16 mouse cellular contexts compared by ENCODE assay signal in the genomic region with DNA sequence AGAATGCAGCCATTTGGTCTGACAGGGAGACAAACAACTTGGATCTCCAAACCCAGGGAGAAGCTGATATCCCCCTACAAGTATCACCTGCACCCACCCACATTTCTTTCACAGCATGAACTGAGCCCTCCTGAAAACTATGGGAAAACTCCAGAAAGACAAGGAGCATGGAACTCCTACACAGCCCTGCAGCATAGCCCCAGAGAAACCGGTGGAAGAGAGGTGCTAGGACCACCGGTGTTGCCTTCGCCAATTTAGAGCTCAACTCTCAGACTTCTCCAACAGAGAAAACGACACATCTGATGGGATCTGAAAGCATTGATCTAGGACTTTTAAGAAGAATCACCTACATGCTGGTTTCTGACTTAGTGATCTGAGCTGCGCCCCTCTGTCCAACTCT.
DNase-seq lines count a peak whose midpoint lies in the region; ATAC-seq and TF ChIP-seq lines count a peak whose summit lies in the region.
"Had no signal": no experiment of that assay in that cellular context is flagged by ENCODE, and none has a peak within 500 bp of the region (broad histone marks: within the 10 kb centered on the region; RNA-seq: fewer than 3 reads in every experiment).

No protein-coding gene starts in this region.

- no peak for ATAC-seq in heart, embryonic 11.5 days (replicated peaks; ENCODE audit: insufficient number of reproducible peaks, low FRiP score, low TSS enrichment)
- ATAC-seq in midbrain, embryonic 15.5 days (replicated peaks): 0 out of 2 replicates have a peak, but pooled peaks have one; percentile 3
- no peak for ATAC-seq in intestine, postnatal 0 days
- ATAC-seq: activated CD4-positive, CD25-positive, alpha-beta regulatory T cell, adult 4 months; Patski had no signal

- no peak overlapping the region for H3K9ac ChIP-seq in heart, embryonic 11.5 days (ENCODE audit: low read depth, low read length)
- H3K9ac ChIP-seq in midbrain, embryonic 15.5 days: no peak overlapping the region
- no peak overlapping the region for H3K9ac ChIP-seq in intestine, postnatal 0 days (ENCODE audit: low read depth, low read length)
- H3K9ac ChIP-seq: embryonic facial prominence, embryonic 12.5 days; forebrain, embryonic 13.5 days; forebrain, embryonic 15.5 days; forebrain, postnatal 0 days had no signal

- no peak overlapping the region for H3K27ac ChIP-seq in heart, embryonic 11.5 days (ENCODE audit: low read depth, low read length)
- H3K27ac ChIP-seq in midbrain, embryonic 15.5 days: no peak overlapping the region
- no peak overlapping the region for H3K27ac ChIP-seq in midbrain, embryonic 10.5 days (replicated peaks)
- H3K27ac ChIP-seq in limb, embryonic 10.5 days: no peak overlapping the region
- no peak overlapping the region for H3K27ac ChIP-seq in intestine, postnatal 0 days (ENCODE audit: low read depth, low read length)
- H3K27ac ChIP-seq: embryonic facial prominence, embryonic 10.5 days; embryonic facial prominence, embryonic 12.5 days; forebrain, embryonic 13.5 days; forebrain, embryonic 15.5 days had no signal

- H3K4me2 ChIP-seq in heart, embryonic 11.5 days: no peak overlapping the region
- no peak overlapping the region for H3K4me2 ChIP-seq in midbrain, embryonic 15.5 days
- H3K4me2 ChIP-seq in intestine, postnatal 0 days (replicated peaks; ENCODE audit: low read depth): no peak overlapping the region
- H3K4me2 ChIP-seq: embryonic facial prominence, embryonic 12.5 days; forebrain, embryonic 13.5 days; forebrain, embryonic 15.5 days had no signal

- no peaks in the 10 kb centered on the region for H3K9me3 ChIP-seq in heart, embryonic 11.5 days (replicated peaks; ENCODE audit: control insufficient read depth, low read length)
- H3K9me3 ChIP-seq in midbrain, embryonic 15.5 days: no peaks in the 10 kb centered on the region
- H3K9me3 ChIP-seq in midbrain, embryonic 10.5 days (replicated peaks): no peaks in the 10 kb centered on the region
- no peaks in the 10 kb centered on the region for H3K9me3 ChIP-seq in limb, embryonic 10.5 days (replicated peaks)
- H3K9me3 ChIP-seq in intestine, postnatal 0 days (ENCODE audit: control insufficient read depth): no peaks in the 10 kb centered on the region
- H3K9me3 ChIP-seq: embryonic facial prominence, embryonic 12.5 days; forebrain, embryonic 13.5 days; forebrain, embryonic 15.5 days had no signal

- no peak for TF ChIP-seq CTCF in intestine, postnatal 0 days (IDR thresholded peaks at IDR 0.05; ENCODE audit: low read depth)

- 69% methylated on average over 5 of the region's 5 CpGs for WGBS in heart, embryonic 11.5 days (ENCODE audit: insufficient replicate concordance)
- 72% methylated on average over 5 of the region's 5 CpGs for WGBS in midbrain, embryonic 15.5 days
- 79% methylated on average over 5 of the region's 5 CpGs for WGBS in midbrain, embryonic 10.5 days
- 70% methylated on average over 5 of the region's 5 CpGs for WGBS in limb, embryonic 10.5 days
- 79% methylated on average over 5 of the region's 5 CpGs for WGBS in intestine, postnatal 0 days

- H3K27me3 ChIP-seq in heart, embryonic 11.5 days (ENCODE audit: control insufficient read depth, insufficient read depth, low read length): no peaks in the 10 kb centered on the region
- H3K27me3 ChIP-seq in midbrain, embryonic 15.5 days (replicated peaks): no peaks in the 10 kb centered on the region
- H3K27me3 ChIP-seq in midbrain, embryonic 10.5 days (ENCODE audit: low read depth, poor library complexity, severe bottlenecking): 0 out of 2 replicates have a peak, but pooled peaks cover 12% of the 10 kb centered on the region
- H3K27me3 ChIP-seq in limb, embryonic 10.5 days (ENCODE audit: low read depth, poor library complexity, severe bottlenecking): peaks cover 45% of the 10 kb centered on the region
- H3K27me3 ChIP-seq in intestine, postnatal 0 days (replicated peaks; ENCODE audit: control insufficient read depth, insufficient read depth, low read length): no peaks in the 10 kb centered on the region
- H3K27me3 ChIP-seq: embryonic facial prominence, embryonic 12.5 days; forebrain, embryonic 15.5 days had no signal

- no peak overlapping the region for H3K4me3 ChIP-seq in heart, embryonic 11.5 days (ENCODE audit: low read depth, low read length)
- no peak overlapping the region for H3K4me3 ChIP-seq in midbrain, embryonic 15.5 days
- H3K4me3 ChIP-seq in midbrain, embryonic 10.5 days: no peak overlapping the region
- H3K4me3 ChIP-seq in limb, embryonic 10.5 days: no peak overlapping the region
- no peak overlapping the region for H3K4me3 ChIP-seq in intestine, postnatal 0 days (ENCODE audit: low read depth, low read length)
- H3K4me3 ChIP-seq: embryonic facial prominence, embryonic 10.5 days; embryonic facial prominence, embryonic 12.5 days; forebrain, embryonic 13.5 days; forebrain, embryonic 15.5 days had no signal

- H3K36me3 ChIP-seq in heart, embryonic 11.5 days (ENCODE audit: control insufficient read depth, insufficient read depth, low read length): no peaks in the 10 kb centered on the region
- no peaks in the 10 kb centered on the region for H3K36me3 ChIP-seq in midbrain, embryonic 15.5 days (replicated peaks)
- no peaks in the 10 kb centered on the region for H3K36me3 ChIP-seq in midbrain, embryonic 10.5 days
- no peaks in the 10 kb centered on the region for H3K36me3 ChIP-seq in limb, embryonic 10.5 days
- no peaks in the 10 kb centered on the region for H3K36me3 ChIP-seq in intestine, postnatal 0 days (ENCODE audit: control insufficient read depth, insufficient read depth)
- H3K36me3 ChIP-seq: embryonic facial prominence, embryonic 10.5 days; embryonic facial prominence, embryonic 12.5 days; forebrain, embryonic 15.5 days; G1E had no signal

- peaks cover 7% of the 10 kb centered on the region; the same call in 1 of the 2 replicates for H3K4me1 ChIP-seq in heart, embryonic 11.5 days (ENCODE audit: control insufficient read depth, insufficient read depth, low read length)
- peaks cover 15% of the 10 kb centered on the region for H3K4me1 ChIP-seq in midbrain, embryonic 15.5 days
- H3K4me1 ChIP-seq in midbrain, embryonic 10.5 days: peaks cover 35% of the 10 kb centered on the region
- H3K4me1 ChIP-seq in limb, embryonic 10.5 days: peaks cover 52% of the 10 kb centered on the region
- H3K4me1 ChIP-seq in intestine, postnatal 0 days (replicated peaks; ENCODE audit: control insufficient read depth, insufficient read depth, low read length): no peaks in the 10 kb centered on the region

- peak; percentile 82 for DNase-seq in heart, adult 11 months
- DNase-seq in midbrain, embryonic 10.5 days (ENCODE audit: low spot score): no peak
- DNase-seq in ES-CJ7 (ENCODE audit: low read depth, low spot score): peak; percentile 6
- DNase-seq in limb, embryonic 10.5 days (ENCODE audit: low spot score): peak; percentile 26
- DNase-seq: adrenal gland, adult 8-10 months had no signal
